Mouse (Mus musculus): ENCODE measurements around the gene Tac2. TPM values are rescaled to one million over a fixed set of nuclear protein-coding genes. Genes with fewer than 3 reads are reported as not detected.
A peak's percentile ranks its signal among the peaks of the same experiment; 100 is the strongest.
"Not testable (repeated sequence)": the region's sequence is repeated elsewhere in the genome, so short reads cannot be mapped to it uniquely, and the experiment has no call there.

Tac2 gene
- polyA plus RNA-seq, 1 experiment from 2014 or later = not detected

GRCm38 (mm10) chr10:127748847-127749612 lies 24.8 kb downstream of the Tac2 start:
- H3K9ac ChIP-seq = no peak overlapping the region
- no peak overlapping the region for H3K27ac ChIP-seq
- ATAC-seq (ENCODE audit: low FRiP score) = no peak; the same call in 1 of the 2 replicates
- H3K4me3 ChIP-seq = no peak overlapping the region
- WGBS = 7% methylated on average over 7 of the region's 8 CpGs
- H3K9me3 ChIP-seq (replicated peaks) = no peaks in the 10 kb centered on the region
- H3K4me1 ChIP-seq = peaks cover 8% of the 10 kb centered on the region
- H3K27me3 ChIP-seq = no peaks in the 10 kb centered on the region
- peak overlapping the region; percentile 37; the same call in 1 of the 2 replicates for H3K4me2 ChIP-seq (replicated peaks)
- H3K36me3 ChIP-seq = peaks cover 43% of the 10 kb centered on the region

GRCm38 (mm10) chr10:127750136-127750777 lies 26.0 kb downstream of the Tac2 start:
- no peak for ATAC-seq (ENCODE audit: low FRiP score)
- no peak overlapping the region for H3K27ac ChIP-seq
- peaks cover 32% of the 10 kb centered on the region for H3K36me3 ChIP-seq
- peaks cover 8% of the 10 kb centered on the region for H3K4me1 ChIP-seq
- peak overlapping the region; percentile 24; the same call in 1 of the 2 replicates for H3K9ac ChIP-seq
- H3K27me3 ChIP-seq = no peaks in the 10 kb centered on the region
- peak overlapping the region; percentile 22; the same call in 1 of the 2 replicates for H3K4me3 ChIP-seq
- H3K4me2 ChIP-seq (replicated peaks) = peak overlapping the region; percentile 37
- WGBS = 54% methylated on average over 24 of the region's 24 CpGs
- no peaks in the 10 kb centered on the region for H3K9me3 ChIP-seq (replicated peaks)

GRCm38 (mm10) chr10:127751548-127751947 lies 27.3 kb downstream of the Tac2 start, which contains the start of gene Gpr182:
Gpr182 (minus strand) TSS chr10:127751732.
- H3K9ac ChIP-seq = no peak within 1 kb of the TSS
- peaks cover 19% of the 10 kb centered on the region for H3K36me3 ChIP-seq
- no peaks in the 10 kb centered on the region for H3K27me3 ChIP-seq
- no peaks in the 10 kb centered on the region for H3K9me3 ChIP-seq (replicated peaks)
- no peak within 1 kb of the TSS for H3K4me2 ChIP-seq (replicated peaks)
- 58% methylated on average over 8 of the region's 8 CpGs for WGBS
- H3K4me1 ChIP-seq = peaks cover 8% of the 10 kb centered on the region
- H3K4me3 ChIP-seq = no peak within 1 kb of the TSS
- no peak for ATAC-seq (ENCODE audit: low FRiP score)
- H3K27ac ChIP-seq = no peak within 1 kb of the TSS

GRCm38 (mm10) chr10:127754566-127755166 lies 30.4 kb downstream of the Tac2 start:
- Histone ChIP-seq H3K9ac (no peak overlapping the region), H3K9me3 (replicated peaks) (no peaks in the 10 kb centered on the region), H3K36me3 (no peaks in the 10 kb centered on the region), H3K27ac (no peak overlapping the region), H3K4me1 (no peaks in the 10 kb centered on the region), H3K27me3 (no peaks in the 10 kb centered on the region), H3K4me3 (no peak overlapping the region), H3K4me2 (replicated peaks) (no peak overlapping the region)
- WGBS = 86% methylated on average over 6 of the region's 6 CpGs
- ATAC-seq (ENCODE audit: low FRiP score) = no peak

- H3K4me3 ChIP-seq = no peak overlapping the region
- H3K9me3 ChIP-seq (replicated peaks) = no peaks in the 10 kb centered on the region
- WGBS = 83% methylated on average over 3 of the region's 3 CpGs
- H3K9ac ChIP-seq = no peak overlapping the region
- H3K36me3 ChIP-seq = no peaks in the 10 kb centered on the region
- no peak overlapping the region for H3K27ac ChIP-seq
- no peak for ATAC-seq (ENCODE audit: low FRiP score)
- H3K4me2 ChIP-seq (replicated peaks) = no peak overlapping the region
- H3K4me1 ChIP-seq = no peaks in the 10 kb centered on the region
- no peaks in the 10 kb centered on the region for H3K27me3 ChIP-seq
These were observed 31.0 kb downstream of the Tac2 start for GRCm38 (mm10) chr10:127755246-127755645.

- Histone ChIP-seq H3K4me2 (replicated peaks) (peak overlapping the region; percentile 19), H3K9me3 (replicated peaks) (no peaks in the 10 kb centered on the region), H3K36me3 (no peaks in the 10 kb centered on the region), H3K4me1 (no peaks in the 10 kb centered on the region), H3K27me3 (no peaks in the 10 kb centered on the region), H3K9ac (no peak overlapping the region), H3K27ac (no peak overlapping the region), H3K4me3 (no peak overlapping the region)
- ATAC-seq (ENCODE audit: low FRiP score) = no peak
- WGBS = 61% methylated on average over 18 of the region's 18 CpGs
These were observed 31.6 kb downstream of the Tac2 start for GRCm38 (mm10) chr10:127755770-127756468.

GRCm38 (mm10) chr10:127759181-127760110 lies 35.2 kb downstream of the Tac2 start, which contains the start of the genes Rdh1 and Rdh16f1:
Rdh1 (plus strand) TSS chr10:127759721.
Rdh16f1 (plus strand) TSS chr10:127759787.
- Histone ChIP-seq H3K9ac (no peak within 1 kb of the TSS), H3K27ac (no peak within 1 kb of the TSS), H3K27me3 (no peaks in the 10 kb centered on the region), H3K9me3 (replicated peaks) (no peaks in the 10 kb centered on the region), H3K36me3 (no peaks in the 10 kb centered on the region), H3K4me2 (replicated peaks) (no peak within 1 kb of the TSS), H3K4me3 (no peak within 1 kb of the TSS), H3K4me1 (no peaks in the 10 kb centered on the region)
- ATAC-seq (ENCODE audit: low FRiP score) = no peak
- 78% methylated on average over 9 of the region's 9 CpGs for WGBS

GRCm38 (mm10) chr10:127762926-127763325 lies 38.6 kb downstream of the Tac2 start:
- 82% methylated on average over 10 of the region's 10 CpGs for WGBS
- ATAC-seq (ENCODE audit: low FRiP score); H3K9ac ChIP-seq; H3K4me3 ChIP-seq; H3K4me1 ChIP-seq; H3K27ac ChIP-seq; H3K4me2 ChIP-seq (replicated peaks); H3K27me3 ChIP-seq; H3K9me3 ChIP-seq (replicated peaks); H3K36me3 ChIP-seq: not testable (repeated sequence)

GRCm38 (mm10) chr10:127763914-127764680 lies 39.8 kb downstream of the Tac2 start:
- H3K36me3 ChIP-seq = no peaks in the 10 kb centered on the region
- H3K27ac ChIP-seq = no peak overlapping the region
- H3K9ac ChIP-seq = no peak overlapping the region
- no peak overlapping the region for H3K4me3 ChIP-seq
- H3K4me1 ChIP-seq = no peaks in the 10 kb centered on the region
- H3K9me3 ChIP-seq (replicated peaks) = no peaks in the 10 kb centered on the region
- WGBS = 61% methylated on average over 12 of the region's 12 CpGs
- no peak for ATAC-seq (ENCODE audit: low FRiP score)
- no peaks in the 10 kb centered on the region for H3K27me3 ChIP-seq
- H3K4me2 ChIP-seq (replicated peaks) = no peak overlapping the region

GRCm38 (mm10) chr10:127766564-127766963 lies 42.3 kb downstream of the Tac2 start:
- Histone ChIP-seq H3K4me2 (replicated peaks) (no peak overlapping the region), H3K27ac (no peak overlapping the region), H3K4me1 (no peaks in the 10 kb centered on the region), H3K9ac (no peak overlapping the region), H3K9me3 (replicated peaks) (no peaks in the 10 kb centered on the region), H3K27me3 (no peaks in the 10 kb centered on the region), H3K36me3 (no peaks in the 10 kb centered on the region), H3K4me3 (no peak overlapping the region)
- WGBS = 86% methylated on average over 1 of the region's 1 CpGs
- no peak for ATAC-seq (ENCODE audit: low FRiP score)

GRCm38 (mm10) chr10:127776011-127776410 lies 51.7 kb downstream of the Tac2 start, which contains the start of gene Rdh9:
Rdh9 (plus strand) TSS chr10:127776386.
- H3K9me3 ChIP-seq (replicated peaks) = no peaks in the 10 kb centered on the region
- H3K27me3 ChIP-seq = no peaks in the 10 kb centered on the region
- no peak within 1 kb of the TSS for H3K4me3 ChIP-seq
- no peak within 1 kb of the TSS for H3K9ac ChIP-seq
- 84% methylated on average over 2 of the region's 2 CpGs for WGBS
- no peaks in the 10 kb centered on the region for H3K36me3 ChIP-seq
- H3K4me1 ChIP-seq = no peaks in the 10 kb centered on the region
- H3K27ac ChIP-seq = no peak within 1 kb of the TSS
- ATAC-seq (ENCODE audit: low FRiP score) = no peak
- H3K4me2 ChIP-seq (replicated peaks) = no peak within 1 kb of the TSS

All from hindbrain, embryonic 12.5 days (tissue).